Mouse (Mus musculus) c-Kit-positive CD71-positive TER-119-positive erythroid progenitor cells, embryonic 14.5 days (primary cell): ENCODE data around the gene Gramd4.
"Not testable (repeated sequence)": the region's sequence is repeated elsewhere in the genome, so short reads cannot be mapped to it uniquely, and the experiment has no call there.

ENCODE experiments used
- DNase-seq: peaks from one replicate; pipeline ENCODE4 v3.0.0-alpha.2; 2013; ENCODE audit warnings: low spot score

Gene Gramd4

DNA sequence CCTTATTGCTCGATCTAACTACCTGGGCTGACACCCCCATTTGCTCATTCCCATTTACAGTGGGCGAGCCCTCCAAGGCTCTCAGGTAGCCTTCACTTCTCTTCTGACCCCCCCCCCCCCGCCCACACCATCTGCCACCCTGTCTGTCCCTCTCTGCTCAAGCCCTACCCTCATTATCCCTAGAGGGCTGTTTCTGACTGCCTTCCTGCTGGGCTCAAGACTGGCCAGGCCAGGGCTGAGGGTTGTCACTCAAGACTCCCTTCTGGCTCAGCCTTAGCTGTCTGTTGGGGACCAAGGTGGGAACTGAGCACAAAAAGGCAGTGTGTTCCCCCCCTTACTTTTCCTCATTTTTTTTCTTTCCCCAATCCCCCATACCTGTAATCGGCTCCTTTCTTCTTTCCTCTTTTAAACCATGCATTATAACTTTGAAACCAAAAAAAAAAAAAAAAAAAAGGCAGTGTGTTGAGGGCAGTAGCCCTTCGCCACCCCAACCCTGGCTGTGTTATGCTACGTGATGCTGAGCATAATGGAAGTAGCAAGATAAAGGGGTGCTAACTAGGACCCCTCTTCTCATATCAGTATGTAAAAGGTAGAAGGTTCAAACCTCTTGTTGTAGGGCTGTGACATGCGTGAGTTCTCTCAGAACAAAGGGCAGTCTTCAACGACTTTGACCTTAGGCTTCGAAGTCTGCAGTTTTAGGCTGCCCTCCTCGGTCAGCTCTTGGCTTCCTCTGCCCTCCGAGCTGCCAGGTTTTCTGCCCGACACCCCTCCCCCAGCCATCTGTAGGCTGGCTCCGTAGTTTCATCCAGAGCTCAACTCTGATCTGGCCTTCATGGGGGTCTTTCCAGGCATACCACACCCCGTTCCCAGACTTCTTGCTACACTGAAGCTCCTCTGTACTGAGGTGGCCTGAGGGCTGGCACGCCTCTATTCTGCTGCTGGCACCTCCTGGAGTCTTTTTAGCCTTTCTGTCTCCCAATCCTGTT, 59.9 kb downstream of the Gramd4 start:
- DNase-seq, result no peak

DNA sequence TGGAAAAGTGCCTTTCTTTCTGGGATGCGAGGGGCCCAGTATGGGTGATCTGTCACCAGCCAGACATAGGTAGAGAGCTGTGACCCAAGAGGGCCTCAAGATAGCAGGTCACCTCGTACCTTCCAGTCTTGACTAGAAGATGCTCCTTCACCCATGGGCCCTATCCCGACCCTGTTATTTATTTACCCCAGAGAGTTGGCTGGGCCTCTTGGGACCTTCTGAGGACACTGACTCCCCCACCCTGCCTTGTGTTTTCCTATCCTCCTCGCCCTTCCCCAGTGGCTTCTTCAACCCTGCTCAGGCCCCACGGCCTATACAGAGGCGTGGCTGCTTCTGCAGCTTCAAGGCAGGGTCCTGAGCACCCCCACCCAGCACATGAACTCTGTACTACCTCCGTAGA, 61.7 kb downstream of the Gramd4 start:
- DNase-seq, result no peak

DNA sequence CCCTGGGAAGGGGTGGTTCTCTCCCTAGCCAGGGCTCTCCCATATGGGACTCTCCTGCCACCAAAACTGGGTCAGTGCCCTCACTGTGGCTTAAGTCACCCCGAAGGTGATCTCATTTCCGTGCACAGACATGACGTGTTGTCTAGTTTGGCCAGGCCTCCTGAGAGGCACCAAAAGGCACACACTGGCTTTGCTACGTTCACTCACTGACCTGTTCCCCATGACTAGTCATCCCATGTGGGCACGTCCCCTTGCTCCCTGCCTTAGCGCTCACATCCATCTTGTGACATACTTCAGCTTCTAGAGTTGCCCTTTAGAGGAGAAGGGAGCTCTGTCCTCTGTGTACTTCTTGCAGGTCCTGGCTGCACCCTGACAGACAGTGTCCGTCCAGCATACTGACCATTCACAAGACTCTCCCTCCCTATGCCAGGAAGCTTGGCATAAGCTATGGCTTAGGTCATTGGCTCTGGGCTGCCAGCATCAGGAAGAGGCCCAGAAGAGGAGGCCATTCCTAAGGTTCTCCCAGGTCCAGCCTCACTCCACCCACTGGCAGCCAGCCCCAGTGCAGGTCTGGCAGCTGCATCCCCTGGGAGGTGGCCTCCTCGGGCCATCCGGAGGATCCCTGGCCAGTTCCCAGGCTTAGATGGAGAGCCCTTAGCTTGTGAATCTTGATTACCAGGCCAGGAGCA, 64.9 kb downstream of the Gramd4 start:
- no peak for DNase-seq

DNA sequence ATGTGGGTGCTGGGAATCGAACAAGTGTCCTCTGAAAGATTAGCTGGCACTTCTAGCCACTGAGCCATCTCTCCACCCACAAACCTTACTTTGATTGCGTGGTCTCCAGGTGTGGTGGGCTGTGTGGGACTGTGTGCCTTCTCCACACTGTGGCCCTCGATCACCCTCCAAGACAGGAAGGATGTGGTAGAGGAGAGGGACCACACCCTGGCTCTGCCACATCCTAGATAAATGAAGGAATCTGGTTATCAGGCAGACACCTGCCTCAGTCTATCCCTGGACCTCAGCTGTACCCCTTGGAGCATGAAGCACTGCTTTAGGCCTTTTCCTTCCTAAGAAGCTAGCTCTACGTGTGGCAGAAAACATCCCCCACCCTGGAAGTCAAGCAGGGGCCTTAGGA, 65.9 kb downstream of the Gramd4 start:
- DNase-seq, result no peak

DNA sequence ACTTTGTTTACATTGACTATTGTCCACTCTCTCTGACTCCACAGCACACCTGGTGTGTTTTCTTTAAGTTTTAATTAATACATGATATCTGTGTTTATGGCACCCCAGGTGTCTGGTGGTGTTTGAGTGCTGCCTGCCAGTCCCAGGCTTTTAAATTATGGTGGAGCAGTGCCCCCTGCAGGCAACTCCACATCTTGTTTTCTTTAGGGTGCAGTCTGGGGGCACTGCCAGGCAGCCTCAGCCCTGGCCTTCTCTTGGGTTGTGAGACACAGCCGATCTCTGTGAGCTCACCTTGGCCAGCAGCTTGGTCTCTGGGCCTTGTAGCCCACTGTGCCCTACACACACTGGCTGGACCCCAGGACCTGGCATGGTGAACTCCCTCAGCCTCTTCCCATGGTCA, 66.9 kb downstream of the Gramd4 start:
- DNase-seq, result peak; percentile 72

DNA sequence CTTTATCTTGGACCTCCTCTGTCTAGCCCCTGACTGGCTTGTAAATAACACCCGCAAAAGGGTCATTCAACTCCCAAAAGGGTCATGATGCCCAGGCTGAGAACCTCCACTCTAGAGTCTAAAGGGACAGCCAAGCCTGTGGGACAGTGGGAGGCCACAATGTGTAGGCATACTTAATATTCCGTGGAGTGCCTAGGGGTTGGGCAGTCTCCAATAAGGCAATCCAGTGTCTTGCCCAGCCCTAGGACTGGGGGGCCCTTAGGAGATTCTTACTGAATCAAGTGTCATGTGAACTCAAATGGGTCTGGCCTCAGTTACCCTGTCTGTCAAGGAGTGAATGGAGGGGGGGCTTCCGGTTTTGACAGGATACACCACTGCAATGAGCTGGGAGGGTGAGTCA, 71.5 kb downstream of the Gramd4 start:
- DNase-seq, result no peak

DNA sequence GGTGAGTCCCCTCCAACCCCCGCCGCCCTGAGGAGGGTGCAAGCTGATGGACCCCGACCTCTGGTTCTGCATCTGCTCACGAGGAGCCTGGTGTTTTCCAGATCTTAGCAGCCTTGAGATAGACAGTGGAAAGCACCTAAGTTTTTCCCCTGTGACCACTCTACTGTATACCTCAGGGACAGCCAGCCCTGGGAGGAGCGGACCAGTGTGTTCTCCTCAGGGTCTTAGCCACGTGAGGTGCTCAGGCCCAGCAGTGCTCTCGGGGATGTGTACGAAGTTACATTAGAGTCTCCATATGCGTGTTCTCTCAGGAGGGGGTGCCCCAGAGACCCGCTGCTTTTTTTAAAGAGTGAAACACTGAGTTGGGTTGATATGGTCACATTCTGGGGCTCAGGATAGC, 73.2 kb downstream of the Gramd4 start:
- no peak for DNase-seq

DNA sequence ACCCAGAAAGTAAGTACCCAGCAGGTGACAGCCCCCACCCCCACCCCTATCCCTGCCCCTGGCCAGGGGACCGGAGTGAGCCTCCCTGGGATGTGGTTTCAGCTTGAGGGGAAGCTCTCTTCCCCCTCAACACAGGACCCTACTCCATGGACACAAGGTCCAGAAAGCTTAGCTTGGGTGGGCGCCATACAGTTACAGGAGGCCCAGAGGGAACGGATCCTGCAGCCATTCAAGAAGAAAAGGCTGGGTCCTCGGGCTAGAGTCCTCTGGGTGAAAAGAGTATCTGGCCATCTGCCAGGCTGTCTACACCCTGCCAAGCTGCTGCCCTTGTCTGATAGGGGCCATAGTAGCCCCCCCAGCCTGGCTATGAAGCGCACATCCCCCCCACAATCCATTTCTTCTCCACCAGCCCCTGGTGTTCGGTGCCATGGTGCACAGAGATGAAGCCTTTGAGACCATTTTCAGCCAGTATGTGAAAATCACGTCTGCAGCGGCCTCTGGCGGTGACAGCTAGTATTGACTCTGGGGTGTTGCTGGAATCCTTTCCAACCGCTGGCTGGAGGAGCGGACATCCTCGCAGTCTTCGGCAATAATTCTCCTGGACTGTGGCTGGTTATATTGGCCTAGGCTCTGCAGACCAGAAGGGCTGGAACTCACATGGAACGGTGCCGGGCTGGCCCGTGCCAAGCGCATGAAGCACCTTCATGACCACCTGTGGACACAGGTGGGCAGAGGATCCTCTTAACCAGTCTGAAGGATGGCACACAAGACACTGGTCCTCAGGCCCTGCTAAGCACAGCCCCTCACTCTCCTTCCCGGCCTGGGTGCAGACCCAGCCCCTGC, 77.7 kb downstream of the Gramd4 start:
- peak; percentile 76 for DNase-seq

DNA sequence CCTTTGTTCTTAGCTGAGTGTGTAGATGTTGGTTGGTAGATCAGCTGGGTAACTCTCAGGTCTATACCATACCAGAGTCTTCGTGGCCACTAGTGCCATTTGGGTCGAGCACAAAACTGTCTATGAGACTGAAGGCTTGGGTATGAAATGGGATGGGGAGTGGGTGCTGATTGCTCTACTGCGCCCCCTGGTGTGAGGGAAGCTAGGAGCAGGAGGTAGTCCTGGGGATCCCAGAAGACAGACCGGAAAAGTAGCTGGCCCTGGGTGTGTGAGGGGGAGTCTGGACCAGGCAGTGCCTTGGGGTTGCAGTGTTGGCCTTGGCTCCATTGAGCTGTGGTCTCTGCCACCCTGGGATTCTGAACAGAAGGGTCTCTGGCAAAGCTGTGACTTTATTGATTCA, 80.1 kb downstream of the Gramd4 start:
- peak; percentile 49 for DNase-seq

DNA sequence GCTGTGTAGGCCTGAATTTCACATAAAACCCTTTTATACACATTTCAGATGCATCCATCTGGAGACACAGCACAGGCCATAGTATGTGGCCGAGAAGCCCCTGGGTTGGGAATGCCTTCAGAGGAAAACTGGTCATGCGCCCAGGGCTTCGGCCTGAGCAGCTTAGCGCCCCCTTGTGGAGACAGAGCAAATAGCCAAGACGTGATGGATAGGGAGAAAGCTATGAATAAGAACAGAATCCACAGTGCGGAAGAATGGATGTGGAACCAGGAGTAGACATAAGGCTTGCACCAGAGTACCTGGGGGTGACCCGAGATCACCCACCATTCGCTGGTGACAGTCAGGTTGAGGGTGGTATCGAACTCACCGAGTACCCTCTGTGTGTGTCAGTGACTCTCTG, 82.8 kb downstream of the Gramd4 start:
- peak; percentile 44 for DNase-seq

DNA sequence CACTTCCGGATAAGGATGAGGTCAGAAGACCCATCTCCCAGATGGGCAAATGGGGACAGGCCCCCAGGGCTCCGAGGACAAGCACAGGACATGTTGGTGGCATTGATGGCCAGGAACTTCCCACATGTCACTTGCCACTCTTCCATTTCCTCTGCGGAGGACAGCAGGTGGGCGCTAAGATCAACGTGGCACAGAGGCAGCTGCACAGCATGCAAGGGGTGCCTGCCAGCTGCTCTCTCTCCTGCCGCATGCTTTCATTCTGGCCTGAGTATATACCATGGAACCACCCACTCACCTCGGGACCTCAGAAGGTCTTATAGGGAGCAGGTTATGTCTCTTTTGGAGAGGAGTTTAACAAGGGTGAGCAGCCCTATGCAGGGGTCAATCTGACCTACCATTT, 87.1 kb downstream of the Gramd4 start:
- no peak for DNase-seq

DNA sequence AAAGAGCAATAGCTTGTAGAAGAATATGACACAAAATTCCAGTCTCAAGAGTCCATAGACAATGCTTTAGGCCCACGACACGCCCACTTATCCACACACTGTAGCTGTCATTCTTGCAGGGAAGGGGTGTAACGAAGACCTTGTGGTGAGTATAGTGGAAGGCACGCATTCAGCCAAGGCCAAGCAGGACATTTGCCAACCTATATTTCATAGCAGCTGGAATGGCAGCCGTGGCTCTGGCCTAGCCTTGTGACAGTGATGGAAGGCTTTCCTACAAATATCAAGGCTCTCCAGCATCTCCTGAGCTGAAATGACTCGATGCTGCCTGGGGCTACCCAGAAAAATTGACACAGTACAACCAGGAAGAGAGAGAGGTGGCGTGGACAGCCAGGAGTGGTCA, 87.6 kb downstream of the Gramd4 start:
- no peak for DNase-seq

DNA sequence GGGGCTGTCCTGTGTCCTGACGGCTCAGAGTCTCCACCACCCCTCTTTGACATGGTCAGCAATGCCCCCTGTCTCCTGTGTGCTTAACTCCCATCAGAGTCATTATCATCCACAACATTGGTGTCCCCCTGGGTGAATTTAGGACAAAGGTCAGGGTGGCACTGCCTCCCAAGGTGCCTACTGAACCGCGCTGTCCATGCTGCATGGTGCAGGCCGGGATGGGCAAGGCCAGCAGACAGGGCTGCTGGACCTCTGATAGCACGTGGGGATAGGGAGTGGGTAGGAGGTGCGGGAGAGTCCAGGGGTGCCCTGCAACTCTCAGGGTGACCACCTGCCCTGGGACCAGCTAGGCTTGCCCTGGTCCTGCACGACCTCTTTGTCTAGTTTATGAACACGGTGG, 89.4 kb downstream of the Gramd4 start:
- no peak for DNase-seq

DNA sequence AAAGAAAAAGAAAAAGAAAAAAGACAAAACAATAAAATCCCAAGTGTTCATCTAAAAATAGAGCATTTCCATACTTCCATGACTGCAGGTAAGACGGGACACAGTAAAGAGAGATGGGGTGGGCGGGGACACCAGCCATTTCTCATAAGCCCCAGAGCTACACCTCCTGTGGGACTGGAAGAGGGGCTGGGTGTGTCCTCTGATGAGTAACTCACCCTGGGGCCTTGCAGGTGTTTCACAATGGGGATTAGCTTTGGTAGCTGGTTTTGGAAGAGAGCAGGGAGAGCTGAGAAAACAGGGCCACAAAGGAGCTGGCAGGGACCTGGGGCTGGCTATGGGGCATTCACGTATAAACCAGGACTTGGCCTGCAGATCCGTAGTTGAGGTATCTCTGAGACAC, 93.1 kb downstream of the Gramd4 start:
- DNase-seq, result no peak

DNA sequence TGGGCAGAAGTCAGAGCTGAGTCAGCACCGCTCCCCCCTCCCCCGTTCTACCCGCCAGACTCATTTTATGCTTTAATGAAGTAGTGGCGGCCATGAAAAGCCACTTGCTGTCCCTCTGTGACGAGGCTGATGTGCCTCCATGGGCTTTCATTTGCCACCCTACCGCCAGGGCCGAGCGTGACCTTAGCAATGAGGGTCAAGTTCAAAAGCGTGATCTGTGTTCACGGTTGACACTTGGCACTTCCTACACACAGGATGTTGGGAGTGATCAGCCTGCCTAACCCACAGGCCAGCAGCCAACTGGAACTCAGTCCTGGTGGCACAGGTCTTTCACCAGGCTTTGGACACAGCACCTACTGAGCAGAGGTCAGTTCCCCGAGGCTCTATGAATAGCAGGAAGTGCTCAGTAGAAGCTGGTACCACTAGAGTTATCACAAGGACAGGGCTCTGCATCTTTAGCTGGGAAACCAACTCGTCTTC, 96.0 kb downstream of the Gramd4 start:
- DNase-seq, result no peak

DNA sequence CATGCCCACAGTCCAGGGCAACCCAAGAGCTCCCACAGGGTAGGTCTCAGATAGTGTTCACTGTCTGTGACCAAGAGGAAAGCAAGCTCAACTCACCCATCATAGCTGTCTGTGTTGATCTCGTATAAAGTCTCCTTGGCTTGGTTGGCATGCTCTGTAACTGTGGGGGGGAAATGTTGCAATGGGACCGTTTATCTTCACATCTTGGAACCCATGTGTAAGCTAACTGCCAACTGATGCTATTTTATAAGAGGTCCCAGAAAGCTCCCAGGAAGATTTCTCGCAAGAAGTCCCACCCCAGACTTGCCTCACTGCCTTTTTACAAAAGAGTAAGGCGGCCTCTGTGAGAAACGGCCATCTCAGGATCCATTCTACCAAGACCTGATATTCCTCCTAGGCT, 99.0 kb downstream of the Gramd4 start:
- DNase-seq, result no peak

DNA sequence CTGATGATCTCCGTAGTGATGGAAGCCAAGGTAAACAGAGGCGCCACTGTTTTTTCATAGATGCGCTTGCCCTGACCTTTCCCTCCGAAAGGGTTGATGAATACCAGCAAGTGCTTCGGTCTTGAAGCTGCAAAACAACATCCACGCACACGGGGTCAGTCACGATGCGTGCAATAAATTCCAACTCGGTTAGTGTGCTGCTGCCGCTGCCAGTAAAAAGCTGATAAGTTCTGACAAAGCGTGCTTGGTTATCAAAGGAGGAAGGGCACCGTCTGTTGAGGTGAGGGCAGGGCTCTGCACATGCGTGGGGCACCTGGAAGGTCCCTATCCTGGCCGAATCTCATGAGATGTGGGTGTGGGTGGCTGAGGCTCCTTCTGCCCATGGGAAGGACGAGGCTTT, 101.6 kb downstream of the Gramd4 start:
- no peak for DNase-seq

DNA sequence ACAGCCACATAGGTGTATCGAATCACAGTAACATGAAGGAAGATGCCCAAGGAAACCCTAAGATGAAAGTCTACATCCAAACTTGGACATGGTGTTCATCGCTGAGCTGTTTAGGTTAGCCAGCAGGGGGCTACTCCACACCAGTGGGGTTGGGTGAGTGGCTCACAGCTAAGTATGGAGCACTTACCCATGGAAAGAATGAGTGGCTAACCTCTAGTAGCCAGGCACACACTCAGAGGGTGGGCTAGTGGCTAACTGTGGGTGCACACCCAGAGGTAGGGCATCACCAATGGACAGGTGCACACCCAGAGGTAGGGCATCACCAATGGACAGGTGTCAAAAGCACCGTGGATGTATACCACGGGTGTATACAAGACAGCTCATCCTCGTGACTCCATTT, 102.2 kb downstream of the Gramd4 start:
- no peak for DNase-seq

DNA sequence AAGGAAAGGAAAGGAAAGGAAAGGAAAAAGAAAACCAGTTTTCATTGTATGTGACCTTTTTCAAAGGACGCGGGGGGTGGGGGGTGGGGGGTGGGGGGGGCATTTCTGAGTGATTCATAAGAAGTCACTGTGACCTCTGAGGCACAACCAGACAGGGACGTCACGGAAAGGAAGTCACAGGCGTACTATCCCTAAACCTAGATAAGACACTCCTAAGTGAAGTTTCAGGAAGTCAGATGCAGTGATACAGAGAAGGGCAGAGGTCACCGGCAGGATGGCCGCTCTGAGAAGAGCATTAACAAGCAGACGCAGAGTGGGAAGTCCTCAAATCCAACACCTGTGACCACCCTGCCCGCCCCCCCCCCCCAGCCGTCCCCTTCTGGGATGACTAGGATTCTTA, 103.4 kb downstream of the Gramd4 start:
- DNase-seq, result no peak

DNA sequence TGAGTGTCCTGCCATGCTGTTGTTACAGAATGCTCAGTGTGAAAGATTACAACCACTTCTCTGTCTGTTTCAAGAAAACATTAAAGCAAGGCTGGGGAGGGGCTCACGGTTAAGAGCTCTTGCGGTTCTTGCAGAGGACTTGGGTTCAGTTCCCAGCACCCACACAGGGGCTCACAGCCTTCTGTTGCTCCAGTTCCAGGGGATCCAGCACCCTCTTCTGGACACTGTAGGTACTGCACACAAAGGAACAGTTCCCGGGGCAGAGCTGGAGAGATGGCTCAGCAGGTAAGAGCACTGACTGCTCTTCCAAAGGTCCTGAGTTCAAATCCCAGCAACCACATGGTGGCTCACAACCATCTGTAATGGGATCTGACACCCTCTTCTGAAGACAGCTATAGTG, 104.3 kb downstream of the Gramd4 start:
- not testable (repeated sequence) for DNase-seq

DNA sequence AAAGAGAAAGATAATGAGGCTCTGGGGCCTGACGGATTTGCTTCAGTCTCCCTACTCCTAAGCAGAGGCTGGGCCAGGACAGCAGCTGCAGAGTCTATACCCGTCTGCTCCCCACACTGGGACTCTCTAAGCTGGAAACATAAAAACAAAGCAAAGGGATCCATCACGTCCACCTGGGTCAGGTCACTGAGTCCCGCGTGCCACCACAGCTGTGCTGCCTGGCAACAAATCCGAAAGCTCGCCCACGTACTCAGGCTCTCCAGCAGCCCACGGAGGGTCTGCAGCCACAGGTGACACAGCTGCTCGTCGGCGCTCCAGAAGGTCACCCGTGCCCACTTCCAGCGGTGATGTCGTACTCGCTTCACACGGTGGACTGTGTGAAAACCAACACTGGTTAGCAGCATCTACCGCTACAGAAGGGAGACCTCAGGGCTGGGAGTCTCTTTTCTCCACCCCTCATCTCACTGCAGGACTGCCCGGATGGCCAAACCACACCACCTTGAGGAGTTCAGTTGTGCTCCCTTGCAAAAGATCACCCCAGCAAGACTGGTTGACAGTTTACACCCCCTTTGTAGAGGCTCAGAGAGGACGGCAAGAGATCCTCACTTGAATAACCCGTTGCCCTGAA, 107.3 kb downstream of the Gramd4 start:
- no peak for DNase-seq
